Mouse (Mus musculus): ENCODE data around the gene Eps8l1. TPM values are rescaled to one million over a fixed set of nuclear protein-coding genes. Genes with fewer than 3 reads are reported as not detected.

The Eps8l1 gene
- polyA plus RNA-seq, 1 experiment from 2014 or later = 8.9 TPM

GRCm38 (mm10) chr7:4502421-4503090 is 42.1 kb downstream of the Eps8l1 start:
- Histone ChIP-seq H3K4me2 (peak overlapping the region; percentile 75), H3K4me3 (replicated peaks) (peak overlapping the region; percentile 90), H3K36me3 (no peaks in the 10 kb centered on the region), H3K9ac (peak overlapping the region; percentile 88), H3K27me3 (no peaks in the 10 kb centered on the region), H3K27ac (peak overlapping the region; percentile 91), H3K9me3 (replicated peaks) (no peaks in the 10 kb centered on the region), H3K4me1 (peaks cover 48% of the 10 kb centered on the region)
- peak; percentile 27 for ATAC-seq (replicated peaks; ENCODE audit: low FRiP score)
- WGBS = 12% methylated on average over 14 of the region's 14 CpGs

- 86% methylated on average over 4 of the region's 4 CpGs for WGBS
- no peak overlapping the region for H3K4me2 ChIP-seq
- no peaks in the 10 kb centered on the region for H3K9me3 ChIP-seq (replicated peaks)
- no peak for ATAC-seq (replicated peaks; ENCODE audit: low FRiP score)
- H3K9ac ChIP-seq = no peak overlapping the region
- H3K4me3 ChIP-seq (replicated peaks) = 0 out of 2 replicates have a peak overlapping the region, but pooled peaks have one; percentile 90
- peak overlapping the region; percentile 91 for H3K27ac ChIP-seq
- no peaks in the 10 kb centered on the region for H3K27me3 ChIP-seq
- peaks cover 43% of the 10 kb centered on the region for H3K4me1 ChIP-seq
- H3K36me3 ChIP-seq = no peaks in the 10 kb centered on the region
These were observed 42.6 kb downstream of the Eps8l1 start for GRCm38 (mm10) chr7:4503100-4503499.

GRCm38 (mm10) chr7:4503858-4504257 is 43.4 kb downstream of the Eps8l1 start:
- H3K9ac ChIP-seq = no peak overlapping the region
- H3K4me2 ChIP-seq = no peak overlapping the region
- WGBS = 83% methylated on average over 5 of the region's 5 CpGs
- no peaks in the 10 kb centered on the region for H3K36me3 ChIP-seq
- 0 out of 2 replicates have a peak overlapping the region, but pooled peaks have one; percentile 0 for H3K27ac ChIP-seq
- no peaks in the 10 kb centered on the region for H3K9me3 ChIP-seq (replicated peaks)
- no peak for ATAC-seq (replicated peaks; ENCODE audit: low FRiP score)
- H3K27me3 ChIP-seq = no peaks in the 10 kb centered on the region
- H3K4me3 ChIP-seq (replicated peaks) = no peak overlapping the region
- peaks cover 36% of the 10 kb centered on the region for H3K4me1 ChIP-seq

- no peak for ATAC-seq (replicated peaks; ENCODE audit: low FRiP score)
- Histone ChIP-seq H3K27me3 (no peaks in the 10 kb centered on the region), H3K4me2 (no peak overlapping the region), H3K9me3 (replicated peaks) (no peaks in the 10 kb centered on the region), H3K9ac (no peak overlapping the region), H3K36me3 (no peaks in the 10 kb centered on the region), H3K4me1 (peaks cover 31% of the 10 kb centered on the region), H3K27ac (0 out of 2 replicates have a peak overlapping the region, but pooled peaks have one; percentile 33), H3K4me3 (replicated peaks) (no peak overlapping the region)
- 46% methylated on average over 11 of the region's 11 CpGs for WGBS
These were observed 44.4 kb downstream of the Eps8l1 start for GRCm38 (mm10) chr7:4504646-4505435.

GRCm38 (mm10) chr7:4507220-4507619 is 46.7 kb downstream of the Eps8l1 start:
- 58% methylated on average over 3 of the region's 4 CpGs for WGBS
- H3K4me2 ChIP-seq = no peak overlapping the region
- H3K4me1 ChIP-seq = peaks cover 29% of the 10 kb centered on the region
- H3K27me3 ChIP-seq = no peaks in the 10 kb centered on the region
- H3K36me3 ChIP-seq = no peaks in the 10 kb centered on the region
- no peak overlapping the region for H3K27ac ChIP-seq
- no peak overlapping the region for H3K4me3 ChIP-seq (replicated peaks)
- no peak for ATAC-seq (replicated peaks; ENCODE audit: low FRiP score)
- H3K9ac ChIP-seq = no peak overlapping the region
- H3K9me3 ChIP-seq (replicated peaks) = no peaks in the 10 kb centered on the region

- no peaks in the 10 kb centered on the region for H3K36me3 ChIP-seq
- no peaks in the 10 kb centered on the region for H3K27me3 ChIP-seq
- H3K4me3 ChIP-seq (replicated peaks) = no peak overlapping the region
- no peak overlapping the region for H3K9ac ChIP-seq
- H3K4me2 ChIP-seq = no peak overlapping the region
- WGBS = 63% methylated on average over 27 of the region's 32 CpGs
- H3K4me1 ChIP-seq = peaks cover 29% of the 10 kb centered on the region
- no peaks in the 10 kb centered on the region for H3K9me3 ChIP-seq (replicated peaks)
- no peak overlapping the region for H3K27ac ChIP-seq
- no peak for ATAC-seq (replicated peaks; ENCODE audit: low FRiP score)
These were observed 47.7 kb downstream of the Eps8l1 start for GRCm38 (mm10) chr7:4508062-4508738.

- Histone ChIP-seq H3K4me2 (no peak overlapping the region), H3K27ac (no peak overlapping the region), H3K9me3 (replicated peaks) (no peaks in the 10 kb centered on the region), H3K4me3 (replicated peaks) (no peak overlapping the region), H3K4me1 (peaks cover 34% of the 10 kb centered on the region), H3K27me3 (no peaks in the 10 kb centered on the region), H3K9ac (no peak overlapping the region), H3K36me3 (no peaks in the 10 kb centered on the region)
- WGBS = 92% methylated on average over 8 of the region's 8 CpGs
- ATAC-seq (replicated peaks; ENCODE audit: low FRiP score) = no peak
These were observed 48.3 kb downstream of the Eps8l1 start for GRCm38 (mm10) chr7:4508739-4509116.

GRCm38 (mm10) chr7:4509863-4510608 is 49.6 kb downstream of the Eps8l1 start:
- no peaks in the 10 kb centered on the region for H3K36me3 ChIP-seq
- no peaks in the 10 kb centered on the region for H3K27me3 ChIP-seq
- H3K4me1 ChIP-seq = peaks cover 41% of the 10 kb centered on the region
- peak overlapping the region; percentile 41 for H3K4me2 ChIP-seq
- no peaks in the 10 kb centered on the region for H3K9me3 ChIP-seq (replicated peaks)
- H3K9ac ChIP-seq = no peak overlapping the region
- peak; percentile 63 for ATAC-seq (replicated peaks; ENCODE audit: low FRiP score)
- peak overlapping the region; percentile 12; the same call in 1 of the 2 replicates for H3K4me3 ChIP-seq (replicated peaks)
- 17% methylated on average over 24 of the region's 24 CpGs for WGBS
- H3K27ac ChIP-seq = no peak overlapping the region

- Histone ChIP-seq H3K36me3 (no peaks in the 10 kb centered on the region), H3K4me3 (replicated peaks) (no peak overlapping the region), H3K4me1 (peaks cover 52% of the 10 kb centered on the region), H3K9me3 (replicated peaks) (no peaks in the 10 kb centered on the region), H3K9ac (no peak overlapping the region), H3K27ac (peak overlapping the region; percentile 38), H3K27me3 (no peaks in the 10 kb centered on the region), H3K4me2 (no peak overlapping the region)
- WGBS = 64% methylated on average over 8 of the region's 8 CpGs
- no peak for ATAC-seq (replicated peaks; ENCODE audit: low FRiP score)
These were observed 51.2 kb downstream of the Eps8l1 start for GRCm38 (mm10) chr7:4511489-4512224.

- H3K4me3 ChIP-seq (replicated peaks) = no peak overlapping the region
- H3K9me3 ChIP-seq (replicated peaks) = no peaks in the 10 kb centered on the region
- no peak overlapping the region; the same call in 1 of the 2 replicates for H3K4me2 ChIP-seq
- no peaks in the 10 kb centered on the region for H3K27me3 ChIP-seq
- H3K27ac ChIP-seq = peak overlapping the region; percentile 78
- WGBS = 33% methylated on average over 13 of the region's 13 CpGs
- H3K36me3 ChIP-seq = no peaks in the 10 kb centered on the region
- peaks cover 56% of the 10 kb centered on the region for H3K4me1 ChIP-seq
- ATAC-seq (replicated peaks; ENCODE audit: low FRiP score) = no peak
- no peak overlapping the region for H3K9ac ChIP-seq
These were observed 52.8 kb downstream of the Eps8l1 start for GRCm38 (mm10) chr7:4513236-4513635.

Data from kidney, embryonic 15.5 days (tissue).